Mouse (Mus musculus) adrenal gland, adult (tissue): ENCODE measurements around the gene Ssxb6.
"Not testable (repeated sequence)": the region's sequence is repeated elsewhere in the genome, so short reads cannot be mapped to it uniquely, and the experiment has no call there.

Experiments used
- DNase-seq, 2 experiments: peaks; one replicate each; pipeline ENCODE4 v3.0.0; 2022 to 2023; ENCODE audit warnings: low spot score in 1 of 2; ENCODE audit not compliant: inconsistent age in 2 of 2

Gene Ssxb6

DNA sequence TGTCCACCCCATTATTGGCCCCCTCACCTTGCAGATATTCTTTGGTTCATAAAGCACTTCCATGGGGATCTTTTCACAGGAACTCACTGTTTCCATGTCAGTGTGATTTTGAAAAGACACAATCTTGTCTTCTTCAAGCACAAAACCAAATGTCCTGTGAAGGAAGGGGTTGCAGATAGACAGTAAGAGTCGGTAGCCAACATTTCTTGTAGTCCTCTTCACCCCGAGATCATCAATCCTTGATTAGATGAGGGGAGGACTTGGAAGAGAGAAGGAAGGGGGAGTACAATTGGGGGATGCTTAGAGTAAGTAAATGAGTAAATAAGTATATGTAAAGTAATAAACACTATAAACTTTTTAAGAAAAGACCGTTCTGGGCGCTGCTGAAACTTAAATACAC, at the start of gene Ssxb6:
Gene Ssxb6, minus strand, starts transcription at position 101 of the 400 bp plus-strand sequence.
- DNase-seq, result not testable (repeated sequence)

- DNase-seq, result not testable (repeated sequence)
Measured at GRCm38 (mm10) chrX:8591716-8592115, 43.7 kb upstream of the Ssxb6 start, which contains the start of gene Ssxb3. Gene Ssxb3 (minus strand): TSS chrX:8591816.

GRCm38 (mm10) chrX:8524854-8525253, 23.2 kb downstream of the Ssxb6 start, which contains the start of gene Gm14459:
Gene Gm14459 (minus strand): TSS chrX:8524954.
- DNase-seq, result no peak
